Mouse (Mus musculus) erythroblast, embryonic 14.5 days (primary cell): ENCODE measurements around the gene Ppfia1.

Experiments used
- GATA1 ChIP-seq: IDR thresholded peaks from 2 replicates; pipeline ENCODE4 v1.6.1; 2012; ENCODE audit warnings: low read length, inconsistent platforms, mixed read lengths
- TAL1 ChIP-seq: IDR thresholded peaks from 3 replicates; pipeline ENCODE4 v1.6.1; 2012; ENCODE audit warnings: low read length, inconsistent platforms, mixed read lengths

GRCm38 (mm10) chr7:144600333-144600900 is 46.9 kb upstream of the Ppfia1 start:
- TF ChIP-seq GATA1: no peak
- no peak for TF ChIP-seq TAL1
